Comparison of ENCODE assay signal across 24 mouse cellular contexts in the genomic region with DNA sequence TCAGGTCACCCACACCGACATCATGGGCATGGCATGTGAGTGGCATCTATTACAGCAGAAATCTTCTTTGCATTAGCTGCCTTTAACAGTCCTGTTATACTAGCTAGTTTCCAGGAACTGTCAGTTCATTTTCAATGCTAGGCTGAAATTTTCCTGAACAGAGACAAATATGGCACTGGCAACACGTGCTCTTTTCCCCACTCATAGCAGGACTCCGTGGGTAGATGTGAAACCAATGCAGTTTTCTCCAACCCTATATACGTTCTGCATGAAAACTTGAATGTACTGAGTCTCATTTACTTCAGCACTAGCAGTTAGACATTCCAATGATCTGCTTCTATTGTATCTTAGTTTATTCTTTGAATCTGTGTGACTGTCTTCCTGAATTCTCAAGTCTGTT. TPM values are rescaled to one million over a fixed set of nuclear protein-coding genes. Genes with fewer than 3 reads are reported as not detected.
"Had no signal": no experiment of that assay in that cellular context is flagged by ENCODE, and none has a peak within 500 bp of the region (broad histone marks: within the 10 kb centered on the region; RNA-seq: fewer than 3 reads in every experiment).

No protein-coding gene starts in this region.

- DNase-seq: forebrain, postnatal 0 days; gastrocnemius, postnatal 14 days; gastrocnemius, postnatal 36 days; heart, adult 11 months; heart, adult 2 months; heart, postnatal 14 days; heart, postnatal 36 days; kidney, adult 11 months; kidney, adult 2 months; kidney, adult 9 months; kidney, postnatal 14 days; kidney, postnatal 36 days; layer of hippocampus, adult 9-11 months; liver had no signal

RNA-seq across cellular contexts. Expression of a gene that starts 20.2 kb away (rescaled TPM):
- total RNA-seq: forebrain, postnatal 0 days; gastrocnemius, adult 18-20 months; gastrocnemius, adult 8-10 months; gastrocnemius, postnatal 14 days; gastrocnemius, postnatal 36 days; heart, adult 2 months; heart, postnatal 14 days; heart, postnatal 36 days; hematopoietic stem cell, adult 5-6 weeks; hindbrain, postnatal 0 days; layer of hippocampus, adult 18-20 months; layer of hippocampus, adult 8-10 months; layer of hippocampus, postnatal 14 days; left cerebral cortex, adult 2 months; left cerebral cortex, postnatal 14 days; left cerebral cortex, postnatal 36 days had no signal
